Mouse (Mus musculus) megakaryocyte, embryonic 14.5 days (primary cell): ENCODE data around the gene Fcgrt. TPM values are rescaled to one million over a fixed set of nuclear protein-coding genes. Genes with fewer than 3 reads are reported as not detected.

Source experiments
- H3K27me3 ChIP-seq: replicated peaks from 2 replicates; pipeline ENCODE3; 2012; ENCODE audit warnings: inconsistent platforms
- H3K36me3 ChIP-seq: replicated peaks from 2 replicates; pipeline ENCODE3; 2012; ENCODE audit warnings: low read length, inconsistent platforms, mixed read lengths
- H3K4me1 ChIP-seq: 2 replicates; pipeline ENCODE4 v1.6.1; 2012; ENCODE audit warnings: inconsistent platforms
- H3K4me3 ChIP-seq: replicated peaks from 2 replicates; pipeline ENCODE3; 2012; ENCODE audit warnings: moderate library complexity, mild to moderate bottlenecking, inconsistent platforms
- H3K9me3 ChIP-seq: 2 replicates; pipeline ENCODE4 v1.6.1; 2012; ENCODE audit warnings: inconsistent platforms
- FLI1 ChIP-seq: IDR thresholded peaks from 2 replicates; pipeline ENCODE4 v1.6.1; 2012; ENCODE audit warnings: low read length, inconsistent platforms, mixed read lengths
- GATA1 ChIP-seq: IDR thresholded peaks from 3 replicates; pipeline ENCODE4 v1.6.1; 2012; ENCODE audit warnings: mixed read lengths, low read length, inconsistent platforms, borderline replicate concordance
- polyA plus RNA-seq: library from polyadenylated mRNA; stranded (reverse); fragments of >175 nt; gene quantifications from 2 replicates; pipeline ENCODE4 v1.2.3, GENCODE M21; 2012; ENCODE audit warnings: low replicate concordance; ENCODE audit not compliant: insufficient read depth

Gene Fcgrt
- polyA plus RNA-seq, 1 experiment = 70.0 TPM

GRCm38 (mm10) chr7:45088597-45088996, 15.1 kb downstream of the Fcgrt start:
- Histone ChIP-seq H3K36me3 (peaks cover 9% of the 10 kb centered on the region), H3K27me3 (peaks cover 55% of the 10 kb centered on the region), H3K4me3 (no peak overlapping the region), H3K4me1 (peaks cover 64% of the 10 kb centered on the region), H3K9me3 (peaks cover 9% of the 10 kb centered on the region)
- TF ChIP-seq GATA1 (no peak), FLI1 (no peak)

GRCm38 (mm10) chr7:45086084-45086483, 17.6 kb downstream of the Fcgrt start:
- H3K36me3 ChIP-seq = peaks cover 11% of the 10 kb centered on the region
- H3K9me3 ChIP-seq = peaks cover 11% of the 10 kb centered on the region
- no peak for TF ChIP-seq GATA1
- no peak for TF ChIP-seq FLI1
- H3K4me1 ChIP-seq = peaks cover 68% of the 10 kb centered on the region
- H3K4me3 ChIP-seq = no peak overlapping the region
- H3K27me3 ChIP-seq = peaks cover 39% of the 10 kb centered on the region

GRCm38 (mm10) chr7:45083300-45083890, 20.3 kb downstream of the Fcgrt start:
- Histone ChIP-seq H3K4me1 (peaks cover 75% of the 10 kb centered on the region), H3K27me3 (peaks cover 32% of the 10 kb centered on the region), H3K9me3 (peaks cover 14% of the 10 kb centered on the region), H3K4me3 (peak overlapping the region; percentile 87), H3K36me3 (peaks cover 14% of the 10 kb centered on the region)
- TF ChIP-seq FLI1 (no peak), GATA1 (no peak)

GRCm38 (mm10) chr7:45082401-45083299, 21.0 kb downstream of the Fcgrt start:
- peaks cover 26% of the 10 kb centered on the region for H3K27me3 ChIP-seq
- peaks cover 14% of the 10 kb centered on the region for H3K9me3 ChIP-seq
- TF ChIP-seq GATA1 (no peak), FLI1 (0 out of 2 replicates have a peak, but pooled peaks have one; percentile 38)

GRCm38 (mm10) chr7:45081016-45081415, 22.6 kb downstream of the Fcgrt start:
- H3K9me3 ChIP-seq = peaks cover 8% of the 10 kb centered on the region
- H3K4me3 ChIP-seq = no peak overlapping the region
- peaks cover 62% of the 10 kb centered on the region for H3K4me1 ChIP-seq
- no peak for TF ChIP-seq FLI1
- TF ChIP-seq GATA1 = no peak
- H3K36me3 ChIP-seq = peaks cover 32% of the 10 kb centered on the region
- peaks cover 12% of the 10 kb centered on the region for H3K27me3 ChIP-seq

More at GRCm38 (mm10) chr7:45082401-45083299, 21.0 kb downstream of the Fcgrt start:
- Histone ChIP-seq H3K4me3 (peak overlapping the region; percentile 87), H3K36me3 (peaks cover 21% of the 10 kb centered on the region), H3K4me1 (peaks cover 73% of the 10 kb centered on the region)

GRCm38 (mm10) chr7:45079856-45080255, 23.8 kb downstream of the Fcgrt start:
- Histone ChIP-seq H3K27me3 (peaks cover 5% of the 10 kb centered on the region), H3K4me1 (peaks cover 65% of the 10 kb centered on the region), H3K9me3 (peaks cover 5% of the 10 kb centered on the region; the same call in 1 of the 2 replicates), H3K36me3 (peaks cover 41% of the 10 kb centered on the region), H3K4me3 (no peak overlapping the region)
- TF ChIP-seq FLI1 (no peak), GATA1 (no peak)

- TF ChIP-seq FLI1 (no peak), GATA1 (no peak)
- H3K9me3 ChIP-seq = peaks cover 5% of the 10 kb centered on the region; the same call in 1 of the 2 replicates
- no peak overlapping the region for H3K4me3 ChIP-seq
- H3K27me3 ChIP-seq = no peaks in the 10 kb centered on the region
- peaks cover 54% of the 10 kb centered on the region for H3K36me3 ChIP-seq
- peaks cover 68% of the 10 kb centered on the region for H3K4me1 ChIP-seq
These were observed 25.1 kb downstream of the Fcgrt start for GRCm38 (mm10) chr7:45078513-45078912.

- H3K9me3 ChIP-seq = peaks cover 5% of the 10 kb centered on the region; the same call in 1 of the 2 replicates
- H3K36me3 ChIP-seq = peaks cover 60% of the 10 kb centered on the region
- H3K27me3 ChIP-seq = no peaks in the 10 kb centered on the region
- H3K4me1 ChIP-seq = peaks cover 68% of the 10 kb centered on the region
- H3K4me3 ChIP-seq = no peak overlapping the region
- TF ChIP-seq FLI1 (no peak), GATA1 (no peak)
These were observed 25.8 kb downstream of the Fcgrt start for GRCm38 (mm10) chr7:45077829-45078228.

- Histone ChIP-seq H3K27me3 (no peaks in the 10 kb centered on the region), H3K9me3 (peaks cover 5% of the 10 kb centered on the region; the same call in 1 of the 2 replicates), H3K36me3 (peaks cover 62% of the 10 kb centered on the region), H3K4me1 (peaks cover 68% of the 10 kb centered on the region), H3K4me3 (no peak overlapping the region)
- no peak for TF ChIP-seq FLI1
- no peak for TF ChIP-seq GATA1
These were observed 26.3 kb downstream of the Fcgrt start for GRCm38 (mm10) chr7:45077322-45077721.

- peaks cover 64% of the 10 kb centered on the region for H3K36me3 ChIP-seq
- no peaks in the 10 kb centered on the region for H3K27me3 ChIP-seq
- H3K4me1 ChIP-seq = peaks cover 67% of the 10 kb centered on the region
- H3K9me3 ChIP-seq = peaks cover 5% of the 10 kb centered on the region; the same call in 1 of the 2 replicates
- TF ChIP-seq GATA1 (no peak), FLI1 (no peak)
- H3K4me3 ChIP-seq = peak overlapping the region; percentile 35
These were observed 27.1 kb downstream of the Fcgrt start for GRCm38 (mm10) chr7:45076501-45076900.
